Mouse (Mus musculus): ENCODE results near the gene Vdac1. TPM values are rescaled to one million over a fixed set of nuclear protein-coding genes. Genes with fewer than 3 reads are reported as not detected.

Vdac1 gene
- polyA plus RNA-seq, 1 experiment from 2014 or later = 232 TPM

DNA sequence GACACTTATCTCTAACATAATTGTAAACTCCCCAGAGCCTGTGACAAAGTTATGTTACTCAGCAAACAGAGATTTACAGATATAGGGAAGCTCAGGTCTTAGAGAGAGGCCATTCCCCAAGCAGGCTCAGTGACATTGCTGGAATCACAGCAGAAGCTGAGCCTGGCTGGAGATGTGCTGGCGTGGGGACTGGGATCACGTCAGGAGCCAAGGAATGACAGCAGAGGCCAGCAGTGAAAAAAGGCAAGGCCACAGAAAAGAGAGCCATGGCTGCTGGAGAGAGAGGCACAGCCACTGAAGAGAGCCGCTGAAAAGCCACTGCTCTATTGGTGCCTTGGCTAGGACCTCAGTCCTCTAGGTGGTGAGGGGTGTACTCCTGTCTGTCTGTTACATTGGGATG lies 22.3 kb upstream of the Vdac1 start:
- no peak overlapping the region for H3K27ac ChIP-seq
- WGBS (ENCODE audit: missing documents) = 78% methylated on average over 3 of the region's 3 CpGs
- no peak overlapping the region for H3K4me3 ChIP-seq (ENCODE audit: inconsistent target)
- no peaks in the 10 kb centered on the region for H3K79me2 ChIP-seq (ENCODE audit: inconsistent target)
- H3K36me3 ChIP-seq (ENCODE audit: inconsistent target) = no peaks in the 10 kb centered on the region

DNA sequence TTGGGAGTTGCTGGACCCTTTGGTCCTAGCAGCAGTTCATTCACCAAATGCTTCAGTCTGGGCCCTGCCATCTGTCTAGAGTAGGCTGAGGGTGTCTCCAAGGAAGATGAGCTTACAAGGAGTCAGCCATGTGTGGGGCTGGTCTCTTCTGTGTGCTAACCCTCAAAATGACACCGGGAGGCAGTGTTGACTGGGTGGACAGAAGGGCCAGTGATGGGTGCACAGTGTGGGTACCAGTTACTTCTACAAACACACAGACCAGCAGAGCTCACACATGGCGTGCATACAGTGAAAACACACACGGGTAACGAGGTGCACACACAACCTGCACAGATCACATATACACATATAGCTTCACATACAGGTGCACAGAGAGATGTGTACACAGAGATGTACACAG lies 21.6 kb upstream of the Vdac1 start:
- Histone ChIP-seq H3K79me2 (ENCODE audit: inconsistent target) (no peaks in the 10 kb centered on the region), H3K36me3 (ENCODE audit: inconsistent target) (no peaks in the 10 kb centered on the region), H3K27ac (no peak overlapping the region), H3K4me3 (ENCODE audit: inconsistent target) (no peak overlapping the region)
- 93% methylated on average over 4 of the region's 4 CpGs for WGBS (ENCODE audit: missing documents)

DNA sequence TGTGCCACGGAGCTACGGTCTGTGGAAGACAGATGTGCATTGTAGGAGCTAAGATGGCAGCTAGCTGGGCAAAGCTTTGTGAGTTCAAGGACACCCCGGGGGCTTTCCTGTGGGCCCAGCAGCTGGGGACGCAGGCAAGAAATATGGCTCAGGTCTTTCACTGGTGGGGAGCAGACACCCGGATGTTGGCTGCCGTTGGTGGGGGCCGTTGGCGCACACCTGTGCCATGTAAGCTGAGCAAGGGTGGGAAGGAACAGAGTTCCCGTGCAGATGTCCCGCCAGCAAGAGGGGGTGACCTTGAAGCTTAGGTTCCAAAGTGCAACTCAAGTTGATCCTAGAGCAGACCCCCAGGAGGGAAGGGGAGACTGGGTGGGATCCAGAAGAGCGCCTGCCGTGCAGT lies 21.1 kb upstream of the Vdac1 start:
- WGBS (ENCODE audit: missing documents) = 99% methylated on average over 10 of the region's 12 CpGs
- H3K27ac ChIP-seq = no peak overlapping the region
- H3K79me2 ChIP-seq (ENCODE audit: inconsistent target) = no peaks in the 10 kb centered on the region
- H3K36me3 ChIP-seq (ENCODE audit: inconsistent target) = no peaks in the 10 kb centered on the region
- H3K4me3 ChIP-seq (ENCODE audit: inconsistent target) = no peak overlapping the region

DNA sequence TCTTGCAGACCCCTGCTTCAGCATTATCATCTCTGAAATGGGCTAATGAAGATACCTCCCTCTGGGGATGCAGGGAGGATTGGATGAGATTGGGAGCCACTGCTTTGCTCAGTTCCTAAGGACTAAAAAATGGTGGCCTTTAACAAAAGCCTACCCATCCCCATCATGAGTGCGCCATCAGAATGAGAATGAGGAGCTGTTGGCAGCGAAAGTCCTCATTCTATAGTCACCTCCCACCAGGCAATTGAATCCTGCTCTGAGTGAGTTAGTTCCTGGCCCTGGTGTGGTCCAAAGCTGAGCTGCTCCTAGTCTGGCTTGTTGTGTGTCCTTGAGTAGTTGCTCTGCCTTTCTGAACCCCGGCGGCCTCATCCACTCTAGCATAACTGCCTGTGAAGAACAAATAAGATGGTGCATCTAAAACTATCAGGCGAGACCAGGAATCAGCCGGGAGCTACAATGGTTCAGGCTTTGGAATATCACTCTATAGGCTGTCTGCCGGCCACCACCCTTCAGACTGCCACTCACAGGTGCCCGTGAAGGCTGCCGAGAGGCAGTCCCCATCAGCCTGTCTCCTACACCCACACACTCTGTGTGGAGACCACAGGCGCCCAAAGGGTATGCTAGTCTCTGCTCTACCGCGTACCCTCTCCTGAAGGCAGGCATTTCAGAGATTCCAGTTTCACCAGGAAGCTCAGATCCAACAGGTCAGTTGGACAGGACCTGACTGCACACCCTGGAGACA lies 20.4 kb upstream of the Vdac1 start:
- Histone ChIP-seq H3K27ac (no peak overlapping the region), H3K79me2 (ENCODE audit: inconsistent target) (no peaks in the 10 kb centered on the region), H3K4me3 (ENCODE audit: inconsistent target) (no peak overlapping the region), H3K36me3 (ENCODE audit: inconsistent target) (no peaks in the 10 kb centered on the region)
- WGBS (ENCODE audit: missing documents) = 91% methylated on average over 12 of the region's 12 CpGs

DNA sequence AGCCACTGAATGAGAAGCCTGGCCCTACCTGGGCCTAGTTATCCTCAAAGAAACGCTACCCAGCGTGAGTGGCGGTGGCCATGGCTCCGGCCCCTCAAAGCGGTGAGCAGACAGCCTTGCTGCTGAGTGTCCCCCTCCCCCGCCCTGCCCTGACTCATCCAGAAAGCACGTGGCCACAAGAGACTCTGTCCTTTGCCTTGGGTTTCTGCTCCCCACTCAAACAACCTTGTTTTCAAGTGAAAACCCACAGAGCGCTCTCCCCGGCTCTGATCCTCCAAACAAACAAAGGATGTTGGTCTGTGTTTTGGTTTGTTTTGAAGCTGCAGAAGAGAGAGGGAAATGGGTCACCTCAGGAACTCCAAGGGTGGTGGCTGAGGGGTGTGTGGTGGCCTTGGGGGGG lies 19.7 kb upstream of the Vdac1 start:
- 81% methylated on average over 8 of the region's 9 CpGs for WGBS (ENCODE audit: missing documents)
- no peak overlapping the region for H3K4me3 ChIP-seq (ENCODE audit: inconsistent target)
- no peak overlapping the region for H3K27ac ChIP-seq
- no peaks in the 10 kb centered on the region for H3K79me2 ChIP-seq (ENCODE audit: inconsistent target)
- no peaks in the 10 kb centered on the region for H3K36me3 ChIP-seq (ENCODE audit: inconsistent target)

DNA sequence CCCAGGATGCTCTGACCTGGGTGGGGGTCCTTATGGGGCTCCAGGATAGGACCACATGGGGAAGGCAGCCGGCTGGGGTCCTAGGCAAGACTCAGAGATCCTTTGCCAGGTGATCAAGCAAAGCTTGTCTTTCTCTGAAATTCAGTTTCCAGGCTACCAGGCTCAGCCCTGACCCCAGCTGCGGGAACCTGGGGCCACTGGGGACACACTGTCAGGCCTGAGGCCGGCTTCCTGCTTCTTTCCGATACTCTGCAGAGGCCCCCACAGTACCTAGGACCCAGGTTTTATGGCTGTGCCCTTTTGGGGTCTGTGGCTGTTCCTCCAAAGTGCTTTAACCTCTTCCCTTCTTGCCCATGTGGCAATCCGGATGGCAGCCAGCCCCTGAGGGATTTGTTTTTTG lies 19.2 kb upstream of the Vdac1 start:
- WGBS (ENCODE audit: missing documents) = 92% methylated on average over 5 of the region's 5 CpGs
- no peak overlapping the region for H3K4me3 ChIP-seq (ENCODE audit: inconsistent target)
- H3K27ac ChIP-seq = no peak overlapping the region
- H3K79me2 ChIP-seq (ENCODE audit: inconsistent target) = no peaks in the 10 kb centered on the region
- H3K36me3 ChIP-seq (ENCODE audit: inconsistent target) = no peaks in the 10 kb centered on the region

DNA sequence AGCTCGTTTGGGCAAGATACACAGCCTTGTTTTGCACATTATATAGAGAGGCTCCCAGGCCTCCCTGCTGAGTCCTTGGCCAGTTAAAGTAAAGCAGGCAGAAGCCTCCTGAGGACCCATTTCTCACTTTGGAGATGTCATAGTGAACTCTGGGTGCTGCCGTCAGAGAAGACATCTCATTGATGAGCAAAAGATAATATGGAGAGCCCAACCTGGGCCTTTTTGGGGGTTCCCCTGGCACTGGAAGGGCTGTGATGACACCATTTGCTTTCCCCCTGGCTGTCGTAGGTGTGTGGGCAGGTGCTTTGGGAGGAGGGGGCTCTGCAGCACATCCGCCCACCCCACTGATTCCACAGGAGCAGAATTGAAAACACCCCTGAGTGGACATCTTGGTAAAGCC lies 18.4 kb upstream of the Vdac1 start:
- no peak overlapping the region for H3K27ac ChIP-seq

DNA sequence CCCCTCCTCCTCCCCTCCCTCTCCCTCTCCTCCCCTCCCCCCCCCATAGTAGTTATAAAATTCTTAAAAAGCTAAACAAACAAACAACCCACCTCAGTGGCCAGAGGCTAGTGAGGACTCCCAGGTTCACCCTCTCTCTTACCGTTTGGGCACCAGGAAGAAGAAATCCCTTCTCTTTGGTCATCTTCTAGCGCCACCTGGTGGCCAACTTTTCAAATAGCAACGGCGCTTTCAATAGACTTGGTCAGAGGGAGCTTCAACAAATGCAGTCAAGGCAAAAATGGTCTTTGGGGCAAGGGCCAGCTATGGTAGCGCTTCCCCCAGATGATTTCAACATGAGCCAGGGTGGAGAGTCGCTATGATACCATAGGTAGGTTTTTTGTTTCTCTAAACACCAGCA lies 17.5 kb upstream of the Vdac1 start:
- Histone ChIP-seq H3K4me3 (ENCODE audit: inconsistent target) (no peak overlapping the region), H3K36me3 (ENCODE audit: inconsistent target) (no peaks in the 10 kb centered on the region), H3K79me2 (ENCODE audit: inconsistent target) (no peaks in the 10 kb centered on the region), H3K27ac (no peak overlapping the region)
- WGBS (ENCODE audit: missing documents) = 0% methylated on average over 6 of the region's 6 CpGs

More for the DNA sequence above, 18.4 kb upstream of the Vdac1 start:
- no peaks in the 10 kb centered on the region for H3K79me2 ChIP-seq (ENCODE audit: inconsistent target)
- no peaks in the 10 kb centered on the region for H3K36me3 ChIP-seq (ENCODE audit: inconsistent target)
- no peak overlapping the region for H3K4me3 ChIP-seq (ENCODE audit: inconsistent target)
- WGBS (ENCODE audit: missing documents) = 87% methylated on average over 4 of the region's 4 CpGs

DNA sequence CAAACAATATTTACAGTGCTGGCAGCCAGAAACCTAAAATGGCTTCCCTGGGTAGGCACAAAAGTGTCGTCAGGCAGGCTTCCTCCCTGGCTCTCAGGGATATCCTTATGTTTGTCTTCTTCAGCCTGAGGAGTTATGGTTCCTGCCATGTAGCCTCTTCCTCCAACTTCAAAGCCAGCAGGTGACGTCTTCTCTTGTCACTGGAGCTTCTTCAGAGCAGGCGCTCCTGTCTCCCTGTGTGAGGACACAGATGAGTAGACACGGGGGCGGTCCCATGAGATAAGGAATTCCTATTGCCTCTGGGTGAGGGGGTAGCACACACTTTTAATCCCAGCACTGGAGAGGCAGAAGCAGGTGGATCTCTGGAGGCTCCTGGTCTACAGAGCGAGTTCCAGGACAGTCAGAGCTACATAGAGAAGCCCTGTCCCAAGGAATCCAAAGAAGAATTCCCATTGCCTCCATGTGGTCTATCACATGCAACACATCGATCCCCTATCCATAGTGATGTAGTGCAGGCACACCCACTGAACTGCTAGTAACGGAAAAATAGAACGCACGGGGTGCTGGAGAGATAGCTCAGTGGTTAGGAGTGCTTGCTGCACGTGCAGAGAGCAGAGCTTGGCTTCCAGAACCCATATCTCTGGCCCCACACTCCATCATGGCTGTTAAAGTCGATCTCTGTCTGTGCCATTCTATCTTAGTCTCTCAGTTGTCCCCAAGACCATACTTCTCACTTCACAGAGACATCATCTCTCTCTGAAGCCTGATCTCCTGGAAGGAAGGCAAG lies 15.5 kb upstream of the Vdac1 start:
- 84% methylated on average over 12 of the region's 12 CpGs for WGBS (ENCODE audit: missing documents)

DNA sequence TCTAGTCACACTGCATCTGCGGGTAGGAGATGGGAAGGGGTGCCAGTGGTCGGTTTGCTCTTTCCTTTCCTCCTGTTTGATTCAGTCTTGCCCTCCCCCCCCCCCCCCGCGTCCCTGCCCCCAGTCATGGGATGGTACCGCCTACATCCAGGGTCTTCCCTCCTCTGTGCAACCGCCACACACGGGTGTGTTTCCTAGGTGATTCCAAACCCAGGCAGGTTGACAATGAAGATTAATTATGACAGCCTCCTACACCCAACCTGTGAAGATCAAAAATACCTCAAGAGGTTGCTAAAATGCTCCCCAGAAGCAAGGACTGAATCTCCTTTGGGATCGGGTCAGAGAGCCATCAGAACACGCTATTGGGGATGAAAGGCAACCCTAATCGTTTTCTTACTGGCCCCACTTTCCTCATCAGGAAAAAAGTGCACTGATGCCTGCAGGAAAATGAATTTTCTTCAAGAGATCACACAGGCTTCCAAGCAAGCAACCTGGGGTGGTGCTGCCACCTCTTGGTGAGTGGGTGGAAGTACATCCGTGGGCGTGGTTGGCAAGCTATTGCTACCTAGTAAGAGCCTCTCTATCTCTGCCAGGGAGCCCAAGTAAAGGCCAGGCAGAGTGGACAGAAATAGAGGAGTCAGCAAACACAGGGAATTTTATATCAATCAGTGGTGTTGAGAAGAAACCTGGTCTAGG lies 14.6 kb upstream of the Vdac1 start:
- H3K36me3 ChIP-seq (ENCODE audit: inconsistent target) = no peaks in the 10 kb centered on the region
- 5% methylated on average over 7 of the region's 12 CpGs for whole genome bisulfite sequencing (ENCODE audit: missing documents)
- H3K27ac ChIP-seq = no peak overlapping the region
- no peaks in the 10 kb centered on the region for H3K79me2 ChIP-seq (ENCODE audit: inconsistent target)
- H3K4me3 ChIP-seq (ENCODE audit: inconsistent target) = peak overlapping the region; percentile 12; the same call in 1 of the 2 replicates

More for the DNA sequence above, 15.5 kb upstream of the Vdac1 start:
- Histone ChIP-seq H3K36me3 (ENCODE audit: inconsistent target) (no peaks in the 10 kb centered on the region), H3K4me3 (ENCODE audit: inconsistent target) (no peak overlapping the region), H3K79me2 (ENCODE audit: inconsistent target) (no peaks in the 10 kb centered on the region), H3K27ac (no peak overlapping the region)

DNA sequence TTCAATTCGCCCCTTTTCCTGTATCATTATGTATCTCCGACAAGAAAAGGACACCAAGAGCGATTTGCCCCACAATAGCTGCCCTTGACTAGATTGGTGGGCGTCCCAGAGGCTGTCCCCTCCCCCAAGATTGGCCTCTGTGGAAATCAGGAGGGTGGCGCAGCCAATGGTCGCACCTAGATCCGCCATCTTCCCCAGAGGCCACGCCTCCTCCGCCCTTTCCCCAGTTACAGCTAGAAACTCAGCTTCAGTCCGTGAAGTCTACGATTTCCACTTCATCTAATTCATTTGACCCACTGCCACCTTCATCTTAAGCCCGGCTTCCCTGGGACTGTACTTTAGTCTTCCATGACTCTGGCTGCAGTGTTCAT lies 14.0 kb upstream of the Vdac1 start:
- Histone ChIP-seq H3K79me2 (ENCODE audit: inconsistent target) (no peaks in the 10 kb centered on the region), H3K36me3 (ENCODE audit: inconsistent target) (no peaks in the 10 kb centered on the region), H3K4me3 (ENCODE audit: inconsistent target) (peak overlapping the region; percentile 12; the same call in 1 of the 2 replicates), H3K27ac (no peak overlapping the region)
- 11% methylated on average over 12 of the region's 12 CpGs for WGBS (ENCODE audit: missing documents)

DNA sequence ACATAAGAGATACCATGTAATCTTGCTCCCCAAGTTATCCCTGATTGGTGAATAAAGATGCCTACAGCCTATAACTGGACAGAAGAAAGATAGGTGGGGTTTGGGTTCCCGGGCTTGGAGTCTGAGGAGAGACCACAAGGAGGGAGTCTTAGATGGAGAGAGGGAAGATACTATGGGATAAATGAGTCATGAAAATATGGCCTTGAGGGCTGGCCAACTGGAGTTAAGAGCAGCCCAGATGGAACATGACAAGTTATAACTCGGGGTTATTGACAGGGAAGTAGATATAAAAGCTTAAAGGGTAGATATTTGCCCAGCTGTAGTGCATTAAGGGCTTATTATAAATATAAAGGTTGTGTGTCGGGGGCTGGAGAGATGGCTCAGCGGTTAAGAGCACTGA lies 12.5 kb upstream of the Vdac1 start:
- H3K36me3 ChIP-seq (ENCODE audit: inconsistent target) = no peaks in the 10 kb centered on the region
- no peak overlapping the region for H3K4me3 ChIP-seq (ENCODE audit: inconsistent target)
- H3K79me2 ChIP-seq (ENCODE audit: inconsistent target) = no peaks in the 10 kb centered on the region
- 81% methylated on average over 4 of the region's 4 CpGs for WGBS (ENCODE audit: missing documents)
- no peak overlapping the region for H3K27ac ChIP-seq

DNA sequence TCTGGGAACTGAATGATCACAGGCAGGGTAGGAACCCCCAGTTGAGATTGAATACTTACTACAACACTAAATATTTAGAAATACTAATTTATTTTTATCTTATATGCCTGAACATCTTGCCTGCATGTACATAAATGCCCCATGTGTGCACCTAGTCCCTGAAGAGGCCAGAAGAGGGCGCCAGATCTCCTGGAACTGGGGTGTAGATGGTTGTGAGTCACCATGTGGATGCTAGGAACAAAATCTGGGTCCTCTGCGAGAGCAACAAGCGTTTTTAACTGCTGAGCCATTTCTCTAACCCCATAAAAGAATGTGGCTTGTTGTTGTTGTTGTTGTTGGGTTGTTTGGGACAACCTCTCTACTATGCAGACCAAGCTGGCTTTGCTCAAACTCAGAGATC lies 11.9 kb upstream of the Vdac1 start:
- WGBS (ENCODE audit: missing documents) = 89% methylated on average over 3 of the region's 3 CpGs
- Histone ChIP-seq H3K27ac (no peak overlapping the region), H3K79me2 (ENCODE audit: inconsistent target) (no peaks in the 10 kb centered on the region), H3K4me3 (ENCODE audit: inconsistent target) (no peak overlapping the region), H3K36me3 (ENCODE audit: inconsistent target) (no peaks in the 10 kb centered on the region)

DNA sequence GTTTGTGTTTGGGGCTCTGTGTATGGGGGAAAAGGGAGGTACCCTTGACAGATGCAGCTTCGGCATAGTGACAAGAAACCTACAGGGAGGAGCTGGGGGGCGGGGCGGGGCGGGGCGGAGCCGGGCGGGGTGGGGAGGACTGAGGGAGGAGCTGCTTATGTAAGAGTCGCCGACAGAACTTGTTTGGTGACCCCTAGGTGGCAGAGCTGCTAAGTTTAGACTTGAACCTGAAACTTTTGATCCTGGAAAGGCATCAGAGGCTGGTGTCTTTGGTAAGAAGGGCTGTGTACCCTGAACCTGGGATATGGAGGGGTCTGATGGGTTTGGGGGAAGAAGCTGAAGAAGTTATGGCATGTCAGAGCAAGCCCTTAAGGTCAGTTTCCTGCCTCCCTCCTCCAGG lies 9.7 kb upstream of the Vdac1 start:
- Histone ChIP-seq H3K27ac (no peak overlapping the region), H3K4me3 (ENCODE audit: inconsistent target) (no peak overlapping the region), H3K36me3 (ENCODE audit: inconsistent target) (no peaks in the 10 kb centered on the region), H3K79me2 (ENCODE audit: inconsistent target) (no peaks in the 10 kb centered on the region)
- WGBS (ENCODE audit: missing documents) = 3% methylated on average over 6 of the region's 9 CpGs

DNA sequence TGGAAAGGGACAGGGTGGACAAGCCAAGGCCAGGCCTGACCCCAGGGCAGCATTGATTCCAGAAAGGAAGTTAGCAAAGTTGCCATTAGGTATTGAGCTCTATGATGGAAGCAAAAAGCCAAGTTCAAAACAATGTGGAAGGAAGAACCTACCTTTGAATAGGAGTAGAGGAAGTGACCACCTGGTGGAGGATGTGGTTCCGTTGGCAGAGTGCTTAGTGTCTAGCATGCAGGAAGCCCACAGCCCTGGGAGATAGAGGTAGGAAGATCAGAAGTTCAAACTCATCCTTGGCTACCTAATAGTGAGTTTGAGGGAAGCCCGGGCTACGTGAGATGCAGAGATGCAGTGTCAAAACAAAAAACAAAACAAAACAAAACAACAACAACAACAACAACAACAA lies 8.4 kb upstream of the Vdac1 start:
- Histone ChIP-seq H3K79me2 (ENCODE audit: inconsistent target) (no peaks in the 10 kb centered on the region), H3K4me3 (ENCODE audit: inconsistent target) (no peak overlapping the region), H3K36me3 (ENCODE audit: inconsistent target) (no peaks in the 10 kb centered on the region), H3K27ac (no peak overlapping the region)
- WGBS (ENCODE audit: missing documents) = 89% methylated on average over 3 of the region's 3 CpGs
